Mouse (Mus musculus): ENCODE measurements around the gene Orai1. TPM values are rescaled to one million over a fixed set of nuclear protein-coding genes. Genes with fewer than 3 reads are reported as not detected.

The Orai1 gene
- polyA plus RNA-seq, 1 experiment from 2014 or later = 18.2 TPM

DNA sequence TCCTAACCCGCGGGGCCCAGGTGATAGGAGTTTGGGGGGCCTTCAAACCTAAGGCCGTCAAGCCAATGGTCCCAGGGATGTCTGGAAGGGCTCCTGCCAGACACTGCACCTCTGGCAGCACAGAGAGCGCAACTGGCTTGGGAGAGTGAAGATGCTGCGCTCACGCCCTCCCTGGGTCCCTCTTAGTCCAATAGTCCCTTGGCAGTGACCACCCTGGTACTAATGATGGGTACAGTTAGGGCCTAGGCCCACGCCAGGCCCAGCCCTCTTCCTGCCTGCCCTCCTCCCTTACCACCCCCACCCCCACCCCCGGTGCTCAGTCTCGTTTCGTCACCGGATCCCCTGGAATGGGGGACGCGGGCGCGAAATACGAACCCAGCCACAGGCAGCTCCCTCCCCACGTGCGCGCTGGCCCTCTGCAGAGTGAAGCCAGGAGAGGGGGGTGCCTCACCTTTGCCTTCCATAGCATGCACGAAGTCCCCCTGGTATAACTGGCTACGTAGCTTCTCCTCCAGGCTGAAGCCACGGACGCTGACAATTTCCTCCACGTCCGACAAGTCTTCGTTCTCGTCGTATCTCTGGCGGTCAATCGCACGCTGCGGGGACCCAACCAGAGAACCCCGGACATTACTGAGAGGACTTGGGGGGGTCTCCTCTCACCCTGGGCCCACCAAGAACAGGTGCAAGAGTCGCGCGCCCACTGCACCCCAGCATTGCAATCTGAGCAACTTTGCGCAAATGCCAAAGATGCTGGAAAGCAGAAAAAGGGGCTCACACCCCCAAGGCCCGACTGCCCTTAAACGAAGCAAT lies 27.5 kb upstream of the Orai1 start:
- no peaks in the 10 kb centered on the region for H3K27me3 ChIP-seq
- H3K36me3 ChIP-seq = peaks cover 2% of the 10 kb centered on the region; the same call in 1 of the 2 replicates
- WGBS = 3% methylated on average over 39 of the region's 39 CpGs
- peak; percentile 66 for ATAC-seq (ENCODE audit: insufficient number of reproducible peaks, low FRiP score, low TSS enrichment, low read depth)
- peak overlapping the region; percentile 88 for H3K4me2 ChIP-seq
- no peaks in the 10 kb centered on the region for H3K9me3 ChIP-seq
- H3K27ac ChIP-seq = 0 out of 2 replicates have a peak overlapping the region, but pooled peaks have one; percentile 22
- H3K4me1 ChIP-seq = peaks cover 51% of the 10 kb centered on the region
- H3K9ac ChIP-seq = peak overlapping the region; percentile 50
- H3K4me3 ChIP-seq = peak overlapping the region; percentile 58

DNA sequence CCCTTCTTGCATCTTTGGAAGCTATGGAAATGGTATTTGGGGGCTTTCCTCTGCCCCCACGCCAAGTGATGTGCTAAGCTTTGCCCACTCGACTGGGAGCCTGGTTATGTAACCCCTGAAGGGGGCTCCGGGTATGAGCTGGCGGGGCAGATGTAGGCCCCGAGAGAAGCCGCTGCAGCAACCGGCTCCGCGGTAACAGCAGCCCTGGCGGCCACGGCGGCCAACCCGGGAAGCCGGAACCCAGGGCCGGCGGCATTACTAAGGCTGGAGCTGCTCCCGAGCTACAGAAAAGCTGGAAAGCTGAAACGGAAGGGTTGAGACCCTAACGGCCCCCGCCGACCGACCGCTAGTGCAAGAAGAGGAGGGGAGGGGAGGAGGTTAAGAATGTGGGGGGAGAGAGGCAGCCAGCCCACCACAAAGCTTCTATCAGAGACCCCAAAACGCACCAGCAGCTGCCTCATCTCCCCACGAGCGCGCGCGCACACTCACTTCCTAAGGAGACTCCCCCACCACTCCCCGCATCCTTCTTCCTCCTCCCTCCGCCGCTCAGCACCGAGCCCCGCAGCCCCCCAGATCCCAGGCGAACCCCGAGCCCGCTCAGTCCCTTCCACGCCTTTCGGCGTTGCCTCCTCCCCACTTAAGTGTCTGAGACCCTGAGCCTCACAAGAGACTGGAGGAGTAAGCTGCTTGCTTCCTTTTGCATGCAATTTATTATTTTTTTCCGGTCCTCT lies 26.7 kb upstream of the Orai1 start:
- Histone ChIP-seq H3K36me3 (no peaks in the 10 kb centered on the region), H3K27me3 (no peaks in the 10 kb centered on the region), H3K9me3 (no peaks in the 10 kb centered on the region), H3K4me1 (peaks cover 51% of the 10 kb centered on the region), H3K4me2 (peak overlapping the region; percentile 88), H3K27ac (peak overlapping the region; percentile 86), H3K9ac (peak overlapping the region; percentile 50), H3K4me3 (peak overlapping the region; percentile 58)
- ATAC-seq (ENCODE audit: insufficient number of reproducible peaks, low FRiP score, low TSS enrichment, low read depth) = 0 out of 2 replicates have a peak, but pooled peaks have one; percentile 28
- under 1% methylated on average over 39 of the region's 41 CpGs for WGBS

DNA sequence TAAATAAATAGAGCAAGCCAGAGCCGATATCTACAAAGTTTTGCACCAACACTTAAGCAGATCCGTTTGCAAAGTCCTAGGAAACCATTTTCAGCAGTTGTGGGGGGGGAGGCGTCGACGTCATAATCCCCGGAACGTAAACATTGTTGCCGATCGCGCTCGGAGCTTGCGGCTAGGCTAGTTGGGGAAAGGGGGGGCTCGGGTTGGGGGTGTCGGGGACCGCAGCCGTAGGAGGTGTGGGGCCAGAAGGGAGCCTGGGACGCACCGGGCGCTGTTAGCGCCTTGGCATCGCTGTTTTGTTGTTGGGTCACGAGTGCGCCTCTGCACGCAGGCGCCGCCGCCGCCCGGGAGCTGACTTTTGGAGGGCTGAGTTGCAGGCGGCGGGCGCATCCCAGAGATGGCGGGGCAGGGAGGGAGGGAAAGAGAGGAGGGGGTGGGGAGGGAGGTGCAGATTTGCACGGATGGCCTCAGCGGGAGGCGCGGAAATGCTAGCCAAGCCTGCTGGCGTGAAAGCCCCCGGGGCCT lies 25.8 kb upstream of the Orai1 start:
- H3K27ac ChIP-seq = peak overlapping the region; percentile 86
- WGBS = under 1% methylated on average over 39 of the region's 39 CpGs
- H3K27me3 ChIP-seq = no peaks in the 10 kb centered on the region
- peaks cover 52% of the 10 kb centered on the region for H3K4me1 ChIP-seq
- peak overlapping the region; percentile 58 for H3K4me3 ChIP-seq
- no peak for ATAC-seq (ENCODE audit: insufficient number of reproducible peaks, low FRiP score, low TSS enrichment, low read depth)
- no peaks in the 10 kb centered on the region for H3K9me3 ChIP-seq
- H3K4me2 ChIP-seq = peak overlapping the region; percentile 88
- H3K9ac ChIP-seq = peak overlapping the region; percentile 50
- no peaks in the 10 kb centered on the region for H3K36me3 ChIP-seq

DNA sequence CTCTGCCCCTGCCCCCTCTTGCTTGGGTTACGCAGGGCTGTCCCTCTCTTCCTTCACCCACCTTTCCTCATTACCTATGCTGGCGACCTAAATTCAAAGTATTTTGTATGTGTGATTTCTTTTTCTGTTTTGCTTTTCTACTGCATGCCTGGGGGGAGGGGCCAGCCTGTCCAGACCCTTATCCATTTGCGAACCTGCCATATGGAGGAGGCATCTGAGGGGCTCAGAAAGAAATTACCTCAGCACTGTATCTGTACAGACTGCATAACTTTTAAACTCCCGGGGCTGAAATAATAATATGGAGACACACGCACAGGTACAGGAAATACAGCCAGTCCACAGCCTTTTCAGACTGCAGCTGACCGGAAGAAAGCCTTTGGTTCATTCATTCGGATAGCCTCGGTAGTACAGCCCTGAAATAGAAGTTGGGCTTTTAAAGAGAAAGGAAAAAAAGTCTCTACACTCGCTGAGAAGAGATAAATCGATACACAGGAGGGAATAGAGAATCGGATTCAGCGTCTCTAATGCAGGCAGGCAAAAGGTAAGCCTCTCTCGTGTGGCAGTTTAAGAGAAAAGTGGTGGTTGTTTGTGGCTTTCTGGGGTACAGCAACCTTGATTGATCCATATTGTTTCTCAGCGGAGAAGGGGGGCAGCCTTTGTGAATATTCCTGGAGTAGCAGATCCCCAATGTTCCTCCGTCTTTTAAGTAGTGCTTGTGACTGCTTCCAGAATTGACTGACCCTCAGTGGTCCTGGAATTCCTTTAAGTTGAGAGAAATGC lies 25.1 kb upstream of the Orai1 start, which contains the start of gene Kdm2b:
Gene Kdm2b, minus strand, starts transcription at position 273 of the 780 bp plus-strand sequence.
- H3K4me3 ChIP-seq = peak within 1 kb of the TSS; percentile 58
- no peaks in the 10 kb centered on the region for H3K27me3 ChIP-seq
- H3K9me3 ChIP-seq = no peaks in the 10 kb centered on the region
- peaks cover 57% of the 10 kb centered on the region for H3K4me1 ChIP-seq
- H3K36me3 ChIP-seq = no peaks in the 10 kb centered on the region
- H3K27ac ChIP-seq = peak within 1 kb of the TSS; percentile 86
- no peak for ATAC-seq (ENCODE audit: insufficient number of reproducible peaks, low FRiP score, low TSS enrichment, low read depth)
- 6% methylated on average over 15 of the region's 15 CpGs for WGBS
- H3K9ac ChIP-seq = peak within 1 kb of the TSS; percentile 50
- H3K4me2 ChIP-seq = peak within 1 kb of the TSS; percentile 88

DNA sequence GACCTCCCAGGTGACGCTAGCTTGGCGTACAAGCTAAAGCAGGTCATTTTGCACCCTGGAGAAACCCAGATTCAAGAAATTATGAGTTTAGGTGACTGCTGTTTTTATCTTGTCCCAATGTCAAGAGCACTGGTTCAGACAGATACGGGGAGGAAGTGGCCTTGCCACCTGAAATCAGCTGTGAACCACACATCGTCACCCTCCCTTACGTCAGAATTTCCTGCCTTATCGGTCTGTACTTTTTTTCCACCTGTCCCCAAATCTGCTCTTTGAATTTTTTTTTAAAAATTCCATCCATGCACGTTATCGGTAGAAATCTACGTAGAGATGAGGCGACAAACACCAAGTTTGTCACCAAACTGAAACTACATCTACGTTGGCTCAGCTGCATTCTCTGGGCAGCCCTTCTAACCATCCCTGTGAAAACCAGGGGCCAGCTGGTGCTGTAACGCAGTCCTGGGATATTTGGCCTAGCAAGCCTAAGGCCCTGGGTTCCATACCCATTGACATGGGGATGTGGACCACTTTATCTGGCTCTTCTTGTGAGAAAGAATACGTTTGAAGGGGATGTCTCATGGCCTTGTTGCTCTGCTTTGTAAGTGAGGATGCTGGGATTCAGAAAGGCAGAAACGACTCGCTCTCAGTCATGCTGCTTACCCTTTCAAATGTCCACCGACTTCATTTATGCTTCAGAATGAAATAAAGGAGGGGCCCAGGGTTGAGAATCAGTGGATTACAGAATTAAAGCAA lies 24.3 kb upstream of the Orai1 start:
- Histone ChIP-seq H3K27ac (no peak overlapping the region), H3K9ac (0 out of 2 replicates have a peak overlapping the region, but pooled peaks have one; percentile 50), H3K36me3 (no peaks in the 10 kb centered on the region), H3K9me3 (no peaks in the 10 kb centered on the region), H3K4me1 (peaks cover 59% of the 10 kb centered on the region), H3K4me2 (peak overlapping the region; percentile 88), H3K27me3 (no peaks in the 10 kb centered on the region), H3K4me3 (peak overlapping the region; percentile 58; the same call in 1 of the 2 replicates)
- 27% methylated on average over 16 of the region's 16 CpGs for WGBS
- no peak for ATAC-seq (ENCODE audit: insufficient number of reproducible peaks, low FRiP score, low TSS enrichment, low read depth)

DNA sequence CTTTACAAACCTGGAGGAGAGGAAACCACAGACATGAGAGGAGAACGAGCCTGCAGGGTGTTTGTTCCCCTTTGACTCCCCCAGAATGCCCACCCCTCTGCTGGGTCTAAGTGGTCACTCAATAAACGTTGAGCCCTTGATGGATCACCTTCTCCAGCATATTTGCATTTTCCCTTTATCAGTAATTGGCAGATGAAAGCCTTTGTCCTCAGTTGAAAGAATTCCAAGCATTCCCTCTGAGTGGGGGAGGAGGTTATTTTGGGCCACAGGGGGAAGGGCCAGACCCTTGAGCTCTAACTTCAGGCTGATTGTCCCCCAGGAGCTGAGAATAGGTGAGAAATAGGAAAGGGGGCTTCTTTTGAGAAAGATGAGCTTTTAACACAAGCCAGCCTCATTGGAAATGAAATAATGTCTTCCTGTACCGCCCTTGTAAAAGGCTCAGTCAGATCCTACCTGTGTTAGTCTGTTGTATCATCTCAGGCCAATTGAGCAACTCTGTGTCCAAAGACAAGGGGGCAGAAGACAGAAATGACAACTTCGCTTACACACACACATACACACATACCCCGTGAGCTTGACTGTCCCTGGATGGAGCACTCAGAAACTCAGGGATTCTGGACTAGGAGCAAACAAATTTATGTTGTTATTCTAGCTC lies 23.4 kb upstream of the Orai1 start:
- H3K4me1 ChIP-seq = peaks cover 51% of the 10 kb centered on the region
- no peak overlapping the region for H3K9ac ChIP-seq
- no peak overlapping the region for H3K4me3 ChIP-seq
- no peak overlapping the region for H3K27ac ChIP-seq
- H3K4me2 ChIP-seq = no peak overlapping the region
- H3K27me3 ChIP-seq = no peaks in the 10 kb centered on the region
- no peak for ATAC-seq (ENCODE audit: insufficient number of reproducible peaks, low FRiP score, low TSS enrichment, low read depth)
- no peaks in the 10 kb centered on the region for H3K36me3 ChIP-seq
- H3K9me3 ChIP-seq = no peaks in the 10 kb centered on the region
- WGBS = 34% methylated on average over 5 of the region's 5 CpGs

DNA sequence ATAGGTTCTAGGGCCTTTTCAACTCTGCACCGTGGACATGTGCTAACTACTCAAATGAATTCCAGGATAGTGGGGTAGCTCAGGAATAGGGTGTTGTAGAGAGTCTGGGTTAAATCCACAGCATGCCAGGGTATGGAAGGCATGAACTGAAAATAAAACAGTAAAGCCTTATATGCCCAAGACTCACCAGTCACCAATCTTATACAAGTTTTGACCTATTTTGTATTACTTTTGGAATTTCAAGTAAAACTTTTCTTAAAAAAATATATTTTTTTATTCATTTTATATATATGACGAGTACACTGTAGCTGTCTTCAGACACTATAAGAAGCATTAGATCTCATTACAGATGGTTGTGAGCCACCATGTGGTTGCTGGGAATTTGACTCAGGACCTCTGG lies 21.1 kb upstream of the Orai1 start:
- no peak overlapping the region for H3K9ac ChIP-seq
- H3K4me1 ChIP-seq = peaks cover 34% of the 10 kb centered on the region
- H3K27ac ChIP-seq = 0 out of 2 replicates have a peak overlapping the region, but pooled peaks have one; percentile 63
- H3K27me3 ChIP-seq = no peaks in the 10 kb centered on the region
- peak overlapping the region; percentile 41; the same call in 1 of the 2 replicates for H3K4me2 ChIP-seq
- no peak for ATAC-seq (ENCODE audit: insufficient number of reproducible peaks, low FRiP score, low TSS enrichment, low read depth)
- no peaks in the 10 kb centered on the region for H3K9me3 ChIP-seq
- 18% methylated on average over 2 of the region's 2 CpGs for WGBS
- no peaks in the 10 kb centered on the region for H3K36me3 ChIP-seq
- H3K4me3 ChIP-seq = peak overlapping the region; percentile 23; the same call in 1 of the 2 replicates

DNA sequence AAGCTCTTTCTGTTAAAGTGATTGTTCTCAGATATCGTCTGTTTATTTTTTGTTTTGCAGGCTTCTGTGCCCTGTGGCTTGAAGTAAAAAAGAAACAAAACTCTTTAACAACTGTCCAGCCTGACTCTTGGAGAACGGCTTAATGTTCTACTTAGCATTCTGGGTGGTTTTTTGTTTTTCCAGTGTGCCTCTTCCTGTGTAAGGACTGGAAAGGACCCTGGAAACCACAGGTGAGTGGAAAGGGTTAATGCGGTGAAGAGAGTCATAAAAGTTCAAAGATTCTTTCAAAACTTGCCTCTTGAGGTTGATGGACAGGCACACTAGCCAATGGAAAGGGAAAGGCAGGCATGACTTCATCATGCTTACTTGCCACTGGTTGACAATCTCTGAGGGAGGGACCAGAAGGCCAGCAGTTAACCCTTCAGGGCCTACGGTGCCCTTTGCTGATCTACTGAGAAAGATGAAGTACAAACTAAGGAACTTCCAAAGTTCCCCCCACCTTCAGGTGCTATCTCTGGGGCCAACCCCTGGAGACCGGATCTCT lies 20.5 kb upstream of the Orai1 start:
- no peaks in the 10 kb centered on the region for H3K36me3 ChIP-seq
- peak; percentile 89 for ATAC-seq (ENCODE audit: insufficient number of reproducible peaks, low FRiP score, low TSS enrichment, low read depth)
- H3K9me3 ChIP-seq = no peaks in the 10 kb centered on the region
- WGBS = 4% methylated on average over 5 of the region's 5 CpGs
- peak overlapping the region; percentile 63; the same call in 1 of the 2 replicates for H3K27ac ChIP-seq
- H3K4me2 ChIP-seq = peak overlapping the region; percentile 41
- H3K4me1 ChIP-seq = peaks cover 33% of the 10 kb centered on the region
- peak overlapping the region; percentile 23 for H3K4me3 ChIP-seq
- no peak overlapping the region for H3K9ac ChIP-seq
- no peaks in the 10 kb centered on the region for H3K27me3 ChIP-seq

DNA sequence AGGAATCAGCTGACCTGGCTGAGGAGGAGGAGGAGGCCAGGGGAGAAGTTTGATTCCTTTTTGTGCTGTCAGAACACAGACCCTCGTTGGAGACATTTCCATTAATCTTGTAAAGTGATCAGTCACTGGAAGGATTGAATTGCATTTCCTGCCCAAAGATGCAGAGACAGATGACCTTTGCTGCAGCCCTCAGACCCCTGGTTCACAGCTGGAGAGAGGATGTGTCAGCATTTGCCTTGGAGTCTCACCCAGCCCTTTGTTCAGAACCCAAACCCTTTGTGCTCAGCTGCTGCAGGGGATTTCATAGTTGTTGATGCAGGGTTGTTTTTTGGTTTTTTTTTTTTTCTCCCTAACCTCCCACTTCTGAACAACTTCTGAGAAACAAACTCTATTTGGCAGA lies 20.0 kb upstream of the Orai1 start:
- Histone ChIP-seq H3K36me3 (no peaks in the 10 kb centered on the region), H3K9me3 (no peaks in the 10 kb centered on the region), H3K27ac (no peak overlapping the region), H3K27me3 (no peaks in the 10 kb centered on the region), H3K9ac (no peak overlapping the region), H3K4me3 (no peak overlapping the region), H3K4me1 (peaks cover 27% of the 10 kb centered on the region; the same call in 1 of the 2 replicates), H3K4me2 (no peak overlapping the region)
- 3% methylated on average over 1 of the region's 1 CpGs for WGBS
- no peak for ATAC-seq (ENCODE audit: insufficient number of reproducible peaks, low FRiP score, low TSS enrichment, low read depth)
